Mouse (Mus musculus) left cerebral cortex, adult 8-10 months (tissue): Measurements from ENCODE around the gene Nap1l5. TPM values are rescaled to one million over a fixed set of nuclear protein-coding genes. Genes with fewer than 3 reads are reported as not detected.

Experiments
- DNase-seq, 2 experiments: peaks; one replicate each; pipeline ENCODE4 v3.0.0; 2022; ENCODE audit warnings: low spot score in 2 of 2
- total RNA-seq, 4 experiments: library from RNA; stranded (reverse); gene quantifications; 2 replicates each; pipeline ENCODE4 v1.2.4; 2022

Gene Nap1l5
- total RNA-seq, 4 experiments from 2014 or later: 339 to 374 (median 355) TPM

DNA sequence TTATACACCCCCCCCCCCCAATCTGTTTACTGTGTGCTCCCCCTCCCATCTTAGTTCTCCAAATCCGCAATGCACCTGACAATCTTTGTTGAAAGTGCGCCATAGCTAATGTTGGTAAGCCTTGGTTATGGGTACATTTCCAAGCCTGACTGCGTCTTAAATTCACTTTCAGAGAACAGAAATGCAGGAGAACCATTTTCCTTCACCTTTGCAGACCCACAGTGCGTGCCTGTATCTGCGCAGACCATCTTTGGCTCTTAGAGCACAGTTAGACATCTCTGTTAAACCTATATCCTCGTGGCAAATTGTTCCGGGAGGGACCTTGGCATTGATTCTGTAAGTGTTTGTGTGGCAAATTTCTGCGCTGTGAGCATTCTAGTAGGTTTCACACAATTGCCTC lies 460 bp upstream of the Nap1l5 start:
- DNase-seq: no peak

- DNase-seq: no peak
Measured at GRCm38 (mm10) chr6:58904551-58904950, 2.3 kb downstream of the Nap1l5 start.

DNA sequence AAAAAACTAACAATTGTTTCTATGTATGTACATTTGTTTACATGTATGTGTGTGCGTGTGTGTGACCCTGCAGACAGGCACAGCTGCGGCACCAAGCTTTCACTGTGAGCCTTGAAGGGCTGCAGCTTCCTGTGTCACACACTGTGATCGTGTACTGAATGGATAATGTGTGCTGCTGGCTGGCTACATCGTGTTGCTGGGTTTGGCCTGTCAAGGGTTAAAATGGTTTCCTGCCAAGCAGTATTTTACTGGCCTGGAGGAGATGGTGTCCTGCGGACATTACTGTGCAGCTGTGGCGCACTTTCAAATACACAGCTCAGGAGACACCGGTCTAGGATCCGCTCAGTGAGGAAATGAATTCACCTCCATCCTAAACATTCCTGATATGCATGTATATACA lies 3.7 kb downstream of the Nap1l5 start:
- DNase-seq: peak in 1 of 2 experiments; percentile 53

GRCm38 (mm10) chr6:58900536-58900935 lies 6.3 kb downstream of the Nap1l5 start:
- no peak for DNase-seq

- DNase-seq: no peak
Measured at GRCm38 (mm10) chr6:58899076-58899475, 7.8 kb downstream of the Nap1l5 start.

DNA sequence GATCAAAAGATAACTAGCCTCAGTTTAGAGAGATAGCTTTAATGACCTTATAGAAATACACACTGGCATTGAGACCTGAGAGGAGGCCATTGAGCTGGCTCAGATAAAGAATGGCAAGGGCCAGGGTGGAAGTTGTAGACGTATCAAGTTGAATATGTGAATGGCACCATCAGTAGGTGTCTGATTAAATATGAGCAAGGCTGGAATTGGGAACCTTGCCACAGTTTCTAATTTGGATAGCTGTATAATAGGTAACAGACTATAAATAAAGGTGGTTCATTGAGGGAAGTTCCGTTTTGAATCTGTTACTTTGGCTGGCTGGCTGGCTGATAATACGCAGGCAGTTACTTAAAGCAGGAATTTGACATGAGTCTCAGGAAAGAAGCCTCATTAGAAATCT lies 10.2 kb downstream of the Nap1l5 start:
- no peak for DNase-seq

- no peak for DNase-seq
Measured at GRCm38 (mm10) chr6:58894994-58895393, 11.9 kb downstream of the Nap1l5 start.

DNA sequence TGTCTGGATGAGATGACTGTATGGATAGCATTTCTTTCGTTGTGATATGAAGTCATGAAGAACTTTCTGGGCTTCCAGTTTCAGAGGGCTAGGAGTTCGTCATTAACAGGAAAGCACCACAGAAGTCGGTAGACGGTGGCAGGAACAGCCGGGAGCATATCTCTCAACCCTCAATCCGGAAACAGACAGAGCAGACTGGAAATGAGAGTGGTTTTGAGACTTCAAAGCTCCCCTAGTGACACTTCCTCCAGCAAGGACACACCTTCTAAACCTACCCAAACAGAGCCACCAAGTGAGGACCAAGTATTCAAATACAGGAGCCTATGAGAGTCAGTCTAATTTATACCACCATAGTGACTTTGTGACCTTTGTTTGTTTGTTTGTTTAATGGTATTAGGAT lies 13.6 kb downstream of the Nap1l5 start:
- no peak for DNase-seq

- no peak for DNase-seq
Measured at GRCm38 (mm10) chr6:58889917-58890316, 17.0 kb downstream of the Nap1l5 start.

- no peak for DNase-seq
Measured at GRCm38 (mm10) chr6:58882271-58882670, 24.6 kb downstream of the Nap1l5 start.

DNA sequence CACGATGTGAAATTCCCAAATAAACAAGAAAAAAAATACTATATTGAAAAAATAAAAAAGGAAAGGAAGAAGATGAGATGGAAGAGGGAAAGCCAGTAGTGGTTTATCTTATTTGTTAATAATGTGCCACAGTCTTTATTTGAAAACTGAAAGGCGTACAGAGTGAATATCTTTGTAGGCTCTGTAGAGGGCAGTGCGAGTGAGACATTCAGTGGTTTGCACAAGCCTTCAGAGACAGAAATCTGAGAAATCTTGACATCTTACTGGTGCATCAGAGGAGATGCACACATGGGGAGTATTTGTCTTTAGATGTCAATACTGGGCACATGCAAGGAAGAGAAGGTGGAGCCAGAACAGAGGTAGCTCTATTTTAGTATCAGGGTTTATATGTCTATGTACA lies 25.5 kb downstream of the Nap1l5 start:
- no peak for DNase-seq

DNA sequence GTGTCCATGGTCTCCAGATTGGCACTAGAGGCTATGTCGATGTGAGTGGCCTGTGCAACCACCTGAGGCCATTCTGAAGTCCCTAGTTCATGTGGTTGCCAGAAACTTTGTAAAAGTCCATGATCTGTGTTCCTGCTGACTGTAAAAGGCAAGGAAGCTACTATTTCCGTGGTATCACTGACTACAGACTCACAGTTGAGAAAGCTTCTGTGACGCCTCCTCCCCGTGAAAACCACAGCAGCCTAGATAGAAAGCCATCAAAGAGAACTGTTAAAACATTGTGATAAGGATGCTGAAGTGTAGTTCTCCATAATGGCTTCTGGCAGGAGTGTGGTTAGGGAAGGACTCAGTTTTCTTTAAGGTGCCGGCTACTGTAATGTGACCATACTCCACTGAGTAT lies 26.0 kb downstream of the Nap1l5 start:
- DNase-seq: no peak

DNA sequence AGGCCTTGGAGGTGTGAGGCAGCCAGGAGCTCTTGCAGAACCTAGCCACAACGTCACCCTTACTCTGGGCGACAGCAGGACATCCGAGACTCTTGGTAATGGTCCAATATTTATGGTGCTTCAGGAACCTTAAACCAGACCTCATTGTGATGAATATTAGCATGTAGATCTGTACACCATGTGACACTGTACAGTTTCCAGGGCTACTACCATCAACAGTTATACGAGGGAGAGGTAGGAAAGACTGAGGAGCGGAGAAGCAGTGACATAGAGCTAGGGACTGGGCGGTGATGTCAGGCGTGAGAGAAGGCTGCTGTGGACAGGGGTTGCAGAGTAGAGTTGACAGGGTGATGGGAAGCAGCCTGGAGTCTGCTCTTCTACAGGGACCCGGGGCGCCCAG lies 26.9 kb downstream of the Nap1l5 start:
- no peak for DNase-seq

GRCm38 (mm10) chr6:58879572-58879971 lies 27.3 kb downstream of the Nap1l5 start:
- DNase-seq: no peak

DNA sequence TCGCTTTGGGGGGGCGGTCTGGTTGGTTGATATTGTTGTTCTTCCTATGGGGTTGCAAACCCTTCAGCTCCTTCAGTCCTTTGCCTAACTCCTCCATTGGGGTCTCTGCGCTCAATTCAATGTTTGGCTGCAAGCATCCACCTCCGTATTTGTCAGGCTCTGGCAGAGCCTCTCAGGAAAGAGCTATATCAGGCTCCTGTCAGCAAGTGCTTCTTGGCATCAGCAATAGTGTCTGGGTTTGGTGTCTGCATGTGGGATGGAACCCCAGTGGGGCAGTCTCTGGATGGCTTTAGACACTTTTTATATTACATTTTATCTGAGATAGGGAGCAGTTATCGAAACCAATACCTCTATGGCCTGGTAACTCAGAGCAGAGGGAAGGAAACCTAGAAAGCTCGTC lies 39.0 kb downstream of the Nap1l5 start:
- DNase-seq: peak in 1 of 2 experiments; percentile 48

GRCm38 (mm10) chr6:58863631-58864235 lies 43.1 kb downstream of the Nap1l5 start:
- no peak for DNase-seq

DNA sequence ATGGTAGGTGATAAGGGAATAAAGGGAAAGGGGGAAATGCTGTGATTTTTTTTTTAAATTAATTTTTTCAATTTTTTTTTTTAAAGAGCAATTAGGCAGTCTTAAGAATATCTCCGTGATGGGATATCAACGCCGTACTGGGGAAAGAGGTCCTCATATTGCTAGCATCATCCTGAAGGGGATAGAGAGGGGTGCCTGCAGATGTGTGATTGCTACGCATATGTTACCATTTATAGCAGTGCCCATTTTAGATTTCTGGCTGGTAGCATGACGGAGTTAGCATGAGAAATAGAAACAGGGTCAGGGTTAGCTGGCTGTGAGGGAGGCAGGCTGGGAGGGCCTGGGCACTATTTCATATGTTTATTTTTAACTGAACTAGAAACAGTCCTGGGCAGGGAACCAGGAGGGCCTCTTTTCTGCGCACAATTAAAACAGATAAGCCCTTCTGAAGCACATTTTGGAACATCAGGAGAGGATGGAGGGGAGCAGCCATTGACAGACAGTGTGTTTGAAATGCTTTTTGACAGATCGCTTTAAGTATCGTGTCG lies 44.4 kb downstream of the Nap1l5 start:
- no peak for DNase-seq

DNA sequence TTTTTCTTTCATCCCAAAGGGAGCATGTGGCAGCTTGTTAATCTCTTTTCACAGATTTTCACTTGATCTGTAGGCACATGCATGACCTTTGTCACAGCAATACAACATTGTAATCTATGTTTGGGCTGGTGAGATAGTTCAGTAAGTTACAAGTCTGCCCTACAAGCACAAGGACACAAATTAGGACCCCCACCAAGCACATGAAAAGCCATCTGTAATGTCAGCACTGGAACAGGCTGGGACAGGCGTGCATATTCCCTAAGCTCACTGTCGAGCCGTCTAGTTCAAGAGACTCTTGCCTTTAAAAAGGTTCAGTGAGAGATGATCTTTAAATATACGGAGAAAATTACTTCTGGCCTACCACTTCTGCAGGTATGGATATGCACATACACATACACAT lies 47.4 kb downstream of the Nap1l5 start:
- DNase-seq: no peak

DNA sequence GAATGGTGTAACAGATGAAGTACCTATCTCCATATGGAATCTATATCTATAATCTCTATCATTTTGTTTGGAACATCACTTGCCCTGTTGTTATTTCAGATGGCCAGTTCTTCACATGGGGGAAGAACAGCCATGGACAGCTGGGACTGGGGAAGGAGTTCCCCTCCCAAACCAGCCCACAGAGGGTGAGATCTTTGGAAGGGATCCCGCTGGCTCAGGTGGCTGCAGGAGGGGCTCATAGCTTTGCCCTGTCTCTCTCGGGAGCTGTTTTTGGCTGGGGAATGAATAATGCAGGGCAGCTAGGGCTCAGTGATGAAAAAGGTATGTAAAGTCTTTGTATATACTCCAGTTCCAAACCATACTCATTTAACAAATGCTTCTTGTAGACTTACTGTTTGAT lies 50.4 kb downstream of the Nap1l5 start:
- no peak for DNase-seq

DNA sequence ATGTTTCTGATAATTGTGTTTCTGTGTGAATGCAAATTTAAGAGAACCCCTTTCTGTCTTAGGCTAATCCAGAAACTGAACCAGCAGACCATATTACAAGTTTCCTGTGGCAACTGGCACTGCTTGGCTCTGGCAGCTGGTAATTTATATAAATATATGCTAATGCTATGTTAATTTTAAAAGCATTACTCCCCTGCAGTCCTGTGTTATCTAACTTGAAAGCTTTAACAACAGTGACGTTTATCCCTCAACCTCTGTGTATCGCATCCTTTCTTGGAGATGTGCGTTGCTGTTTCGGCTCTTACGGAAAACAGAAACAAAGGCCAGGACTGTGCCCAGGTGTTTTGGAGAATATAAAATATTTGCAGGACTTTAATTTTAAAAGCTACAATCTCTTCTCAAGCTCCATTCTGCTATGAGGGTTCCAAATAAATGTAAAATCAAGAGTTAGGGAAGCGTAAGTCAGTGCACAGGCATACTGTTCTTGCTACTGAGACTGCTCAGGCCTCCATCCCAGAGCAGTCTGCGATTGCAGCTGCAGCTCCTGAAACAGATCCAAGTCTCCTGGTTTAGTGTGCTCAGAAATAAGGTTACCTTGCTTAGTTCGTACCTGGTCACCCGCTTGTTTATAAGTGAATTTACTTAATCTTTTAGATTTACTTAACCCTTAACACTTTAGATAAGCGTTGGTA lies 51.1 kb downstream of the Nap1l5 start:
- no peak for DNase-seq
